Mouse (Mus musculus): ENCODE results near the gene Muc3. TPM values are rescaled to one million over a fixed set of nuclear protein-coding genes. Genes with fewer than 3 reads are reported as not detected.

Muc3 gene
- total RNA-seq (2023) = not detected

DNA sequence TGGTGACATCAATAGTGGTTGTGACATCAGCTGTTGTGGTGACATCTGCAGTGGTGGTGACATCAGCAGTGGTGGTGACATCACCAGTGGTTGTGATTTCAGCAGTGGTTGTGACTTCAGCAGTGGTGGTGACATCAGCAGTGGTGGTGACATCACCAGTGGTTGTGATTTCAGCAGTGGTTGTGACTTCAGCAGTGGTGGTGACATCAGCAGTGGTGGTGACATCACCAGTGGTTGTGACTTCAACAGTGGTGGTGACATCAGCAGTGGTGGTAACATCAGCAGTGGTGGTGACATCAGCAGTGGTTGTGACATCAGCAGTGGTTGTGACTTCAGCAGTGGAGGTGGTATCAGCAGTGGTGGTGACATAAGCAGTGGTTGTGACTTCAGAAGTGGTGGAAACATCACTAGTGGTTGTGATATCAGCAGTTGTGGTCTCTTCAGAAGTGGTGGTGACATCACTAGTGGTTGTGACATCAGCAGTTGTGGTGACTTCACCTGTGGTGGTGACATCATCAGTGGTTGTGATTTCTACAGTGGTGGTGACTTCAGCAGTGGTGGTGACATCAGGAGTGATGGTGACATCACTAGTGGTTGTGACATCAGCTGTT, at the start of gene Muc3:
Muc3 (minus strand) TSS at position 51 of the 611 bp plus-strand sequence.

DNA sequence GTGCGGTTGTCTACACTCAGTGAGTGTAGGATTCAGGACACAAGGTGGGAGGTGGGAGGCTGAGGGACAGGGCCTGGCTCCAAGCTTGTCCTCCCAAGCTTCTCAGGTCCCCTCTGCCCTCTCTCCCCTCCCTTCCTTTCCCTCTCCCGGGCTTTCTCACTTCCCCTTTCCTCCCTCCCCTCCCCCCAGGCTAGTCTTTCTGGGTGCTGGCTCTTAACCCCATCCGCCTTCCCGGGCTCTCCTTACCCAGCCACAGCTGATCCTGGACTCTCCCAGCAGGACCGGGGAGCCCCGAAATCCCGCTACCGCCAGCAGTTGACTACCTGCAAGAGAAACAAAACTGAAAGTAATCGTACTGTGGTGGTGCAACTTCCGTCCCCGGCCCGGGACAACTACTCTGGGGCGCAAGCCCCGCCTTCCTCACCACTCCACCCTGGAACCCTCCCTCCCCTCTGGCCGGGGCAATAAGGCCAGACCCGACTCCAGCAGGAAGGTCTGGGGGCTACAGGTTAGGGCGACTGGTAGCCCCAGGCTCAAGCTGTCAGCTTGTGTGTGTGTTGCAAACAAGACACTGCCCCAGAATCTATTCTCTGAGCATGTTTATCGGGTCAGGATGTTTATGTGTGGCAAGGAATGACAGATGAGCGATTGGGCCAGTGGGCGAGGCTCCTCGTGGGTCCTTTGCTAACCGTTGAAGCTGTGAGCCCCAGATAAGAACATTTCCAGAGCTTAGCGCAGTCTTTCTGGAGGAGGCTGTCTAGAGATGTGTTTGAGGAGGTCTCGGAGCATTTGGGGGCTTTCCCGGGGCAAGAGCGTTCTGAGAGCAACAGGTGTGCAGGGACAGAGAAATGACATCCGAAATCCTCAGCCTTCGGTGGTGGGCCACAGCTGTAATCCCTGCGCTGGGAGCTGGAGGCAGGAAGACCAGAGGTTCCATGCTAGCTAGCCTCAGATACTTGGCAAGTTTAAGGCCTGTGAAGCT, 33.0 kb downstream of the Muc3 start, which contains the start of gene Trim56:
Trim56 (minus strand) TSS at position 344 of the 982 bp plus-strand sequence.

Other genes with a start within 250 kb of the Muc3 start
- 1 to 10 TPM; 2.6 to 6.0 TPM for gene Ift22, start 241.2 kb downstream of the Muc3 start, total RNA-seq (2023)
- gene Fis1, start 196.0 kb downstream of the Muc3 start, total RNA-seq (2023) = 100 to 1,000 TPM; 193 to 219 TPM
- 10 to 100 TPM; 47.5 to 57.3 TPM for gene Cldn15, start 182.7 kb downstream of the Muc3 start, total RNA-seq (2023)
- gene Plod3, start 162.3 kb downstream of the Muc3 start, total RNA-seq (2023) = 100 to 1,000 TPM in 1 of 2 experiments, 10 to 100 TPM in 1; 94.6 to 114 TPM
- 10 to 100 TPM; 83.2 to 88.3 TPM for gene Znhit1, start 161.3 kb downstream of the Muc3 start, total RNA-seq (2023)
- gene Vgf, start 122.9 kb downstream of the Muc3 start, total RNA-seq (2023) = not detected
- 10 to 100 TPM; 34.6 to 42.4 TPM for gene Ap1s1, start 103.2 kb downstream of the Muc3 start, total RNA-seq (2023)
- gene Serpine1, start 77.1 kb downstream of the Muc3 start, total RNA-seq (2023) = under 1 TPM in 1 of 2 experiments, not detected in 1; 0.28 TPM
- 10 to 100 TPM; 32.8 to 36.3 TPM for gene Trim56, start 33.1 kb downstream of the Muc3 start, total RNA-seq (2023)
- gene Muc3a, start 63.1 kb upstream of the Muc3 start, total RNA-seq (2023) = 1 to 10 TPM; 1.7 to 2.9 TPM
- 10 to 100 TPM in 1 of 2 experiments, 1 to 10 TPM in 1; 7.4 to 13.1 TPM for gene Ache, start 138.2 kb upstream of the Muc3 start, total RNA-seq (2023)
- 1 to 10 TPM; 3.5 to 4.1 TPM for gene Ufsp1, start 145.3 kb upstream of the Muc3 start, total RNA-seq (2023)
- 100 to 1,000 TPM; 195 to 241 TPM for gene Srrt, start 158.4 kb upstream of the Muc3 start, total RNA-seq (2023)
- 10 to 100 TPM in 1 of 2 experiments, 1 to 10 TPM in 1; 7.9 to 12.1 TPM for gene Trip6, start 165.1 kb upstream of the Muc3 start, total RNA-seq (2023)
- 10 to 100 TPM; 33.5 to 41.1 TPM for gene Slc12a9, start 184.3 kb upstream of the Muc3 start, total RNA-seq (2023)
- under 1 TPM in 1 of 2 experiments, not detected in 1; 0.13 TPM for gene Ephb4, start 200.8 kb upstream of the Muc3 start, total RNA-seq (2023)

All from neutrophil, adult 83 days (primary cell).